Mouse (Mus musculus) cerebellum, adult (tissue): ENCODE data around the gene Lrig3.

ENCODE experiments used
- ATAC-seq: cut with Nextera tagmentation; 2 replicates; pipeline ENCODE4 v1.9.2; 2017; ENCODE audit warnings: mild to moderate bottlenecking, moderate library complexity, mixed read lengths; ENCODE audit not compliant: insufficient number of reproducible peaks, low FRiP score, low TSS enrichment

The Lrig3 gene

DNA sequence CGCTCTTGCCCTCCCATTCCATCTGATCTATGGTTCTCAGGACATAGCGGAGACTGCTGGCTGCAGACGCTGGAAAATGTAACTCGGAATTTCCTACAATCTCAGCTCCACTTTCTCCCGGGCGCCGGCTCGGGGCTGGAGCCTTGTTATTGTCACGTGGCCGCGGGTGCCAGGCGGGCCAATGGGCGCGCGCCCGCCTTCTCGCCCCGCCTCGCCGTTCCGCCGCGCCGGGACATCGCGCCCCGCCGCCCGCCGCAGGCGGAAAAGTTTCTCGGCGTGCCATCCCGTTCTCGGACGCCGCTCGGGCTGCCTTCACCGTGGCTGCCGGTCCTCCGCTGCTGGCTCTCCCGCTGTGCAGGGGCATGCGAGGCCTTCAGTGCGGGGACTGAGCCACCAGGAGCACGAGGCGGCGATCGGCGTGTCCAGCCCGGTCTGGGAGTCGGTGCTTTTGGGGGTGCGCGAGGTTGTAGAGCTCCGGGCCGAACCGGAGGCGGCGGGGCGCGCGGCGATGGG, at the start of gene Lrig3:
Gene Lrig3, plus strand, starts transcription at position 201 of the 513 bp plus-strand sequence.
- peak; percentile 46; the same call in 1 of the 2 replicates for ATAC-seq

DNA sequence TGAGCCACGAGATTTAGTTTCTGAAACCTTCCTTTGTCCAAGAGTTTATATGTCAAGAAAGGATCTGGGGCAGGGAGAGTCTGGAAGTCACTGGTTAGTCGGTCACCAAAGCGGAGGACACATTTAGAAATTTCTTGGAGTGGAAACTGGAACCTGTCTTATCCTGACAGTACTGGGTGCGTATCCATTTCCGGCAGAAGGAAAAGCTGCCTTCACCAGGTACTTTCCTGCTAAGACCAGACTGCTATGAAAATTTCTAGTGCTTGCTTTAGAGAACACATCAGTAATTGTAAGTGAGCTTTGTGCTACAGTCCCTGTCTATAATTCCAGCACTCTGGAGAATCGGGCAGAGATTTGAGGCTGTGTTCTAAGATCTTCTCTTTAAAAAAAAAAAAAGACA, 49.2 kb upstream of the Lrig3 start:
- ATAC-seq: no peak

DNA sequence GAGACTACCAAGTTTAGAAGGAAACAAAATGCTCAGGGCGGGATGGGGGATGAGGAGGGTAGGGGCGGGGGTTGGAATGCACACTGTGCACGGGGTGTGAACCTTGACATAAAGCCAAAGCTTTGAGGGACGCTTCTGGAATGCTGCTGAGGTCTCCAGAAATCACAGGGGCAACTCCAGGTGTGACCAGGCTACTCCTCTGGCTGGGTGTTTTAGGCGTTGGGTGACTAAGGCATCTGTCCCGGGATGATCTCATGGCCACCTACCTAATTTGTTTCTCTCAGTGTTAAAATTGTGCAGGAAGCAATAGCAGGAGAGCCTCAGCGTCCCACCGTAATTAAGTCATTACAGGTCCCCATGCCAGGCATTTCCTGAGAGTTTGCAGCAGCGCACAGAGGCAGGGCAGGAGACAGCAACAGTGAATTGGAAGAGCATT, 48.5 kb upstream of the Lrig3 start:
- no peak for ATAC-seq

DNA sequence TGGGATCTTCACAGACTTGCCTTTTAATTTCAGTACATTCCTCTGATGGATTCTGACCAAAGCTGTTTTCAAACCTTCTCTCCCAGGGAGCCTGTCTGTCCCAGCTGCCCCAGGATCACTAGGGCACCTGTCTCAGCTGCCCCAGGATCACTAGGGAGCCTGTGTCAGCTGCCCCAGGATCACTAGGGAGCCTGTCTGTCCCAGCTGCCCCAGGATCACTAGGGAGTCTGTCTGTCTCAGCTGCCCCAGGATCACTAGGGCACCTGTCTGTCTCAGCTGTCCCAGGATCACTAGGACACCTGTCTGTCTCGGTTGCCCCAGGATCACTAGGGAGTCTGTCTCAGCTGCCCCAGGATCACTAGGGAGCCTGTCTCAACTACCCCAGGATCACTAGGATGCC, 47.0 kb upstream of the Lrig3 start:
- no peak for ATAC-seq

DNA sequence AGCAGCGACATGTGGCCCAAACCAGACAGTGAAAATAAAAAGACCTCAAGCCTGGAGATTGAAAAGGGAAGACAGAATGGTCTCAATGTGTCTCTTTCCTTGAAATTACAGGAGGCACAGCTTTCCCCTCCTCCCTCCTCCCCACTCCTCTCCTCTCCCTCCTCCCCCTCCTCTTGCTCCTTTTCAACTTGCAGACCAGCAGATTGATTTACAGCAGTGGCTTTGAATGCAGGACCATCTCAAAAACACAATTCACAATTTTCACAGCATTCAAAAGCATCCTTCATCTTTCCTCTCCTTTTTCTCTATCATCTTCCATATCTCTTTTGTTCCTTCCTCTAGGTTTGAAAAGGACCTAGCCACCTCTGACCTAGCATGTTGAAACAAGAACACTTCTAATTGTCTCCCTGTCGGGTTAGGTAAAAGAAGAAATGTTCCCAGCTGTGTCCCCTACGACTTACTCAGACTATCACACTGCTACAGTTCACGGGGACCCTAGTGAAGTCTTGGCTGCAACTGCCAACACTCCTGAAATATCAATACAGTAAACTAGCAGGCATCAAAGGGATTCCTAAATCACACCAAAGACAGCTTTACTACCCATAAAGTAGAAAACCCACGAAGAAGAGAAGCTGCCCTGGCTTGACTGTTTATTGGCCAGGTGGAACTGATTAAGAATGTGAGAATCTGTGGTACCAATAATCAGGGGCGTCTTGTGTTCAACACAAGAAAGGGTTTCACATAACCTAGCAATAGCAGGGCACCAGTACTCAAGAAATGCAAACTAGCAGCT, 44.1 kb upstream of the Lrig3 start:
- ATAC-seq: no peak

DNA sequence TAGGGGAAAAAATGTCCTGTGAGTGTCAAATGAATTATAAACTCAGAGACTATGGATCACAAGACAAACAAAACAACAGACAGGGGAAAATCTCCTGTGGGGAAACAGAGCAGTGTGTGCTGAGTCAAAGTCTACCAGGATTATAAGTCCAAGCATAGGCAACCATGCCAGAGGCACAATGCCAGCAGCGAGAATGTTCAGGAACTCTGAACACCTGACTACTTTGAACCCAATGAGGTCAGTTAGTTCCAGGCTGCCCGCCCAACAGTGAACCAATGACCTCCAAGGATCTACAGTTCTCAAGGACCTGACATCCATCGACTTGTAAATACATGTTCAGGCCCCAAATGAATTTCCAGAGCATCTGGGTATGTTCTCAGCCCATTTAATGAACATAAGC, 36.0 kb upstream of the Lrig3 start:
- no peak for ATAC-seq

DNA sequence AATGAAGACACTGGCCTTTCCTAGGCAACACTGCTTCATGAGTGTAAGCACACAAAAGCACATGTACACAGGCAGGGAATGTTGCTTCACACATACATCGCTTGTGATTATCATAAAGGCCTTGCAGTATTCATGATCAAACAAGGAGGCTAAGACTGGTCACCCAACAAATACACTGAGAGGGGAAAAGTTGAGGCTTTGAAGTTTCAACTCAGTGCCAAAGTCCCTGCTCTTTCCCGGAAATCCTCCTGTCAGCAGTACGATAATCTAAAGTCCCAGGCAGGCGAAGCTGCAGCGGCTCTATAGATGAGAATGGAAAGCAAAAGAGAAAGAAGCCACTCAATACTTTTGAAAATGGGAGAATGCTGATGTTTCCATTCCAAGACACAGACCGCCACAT, 32.6 kb upstream of the Lrig3 start:
- ATAC-seq: no peak

DNA sequence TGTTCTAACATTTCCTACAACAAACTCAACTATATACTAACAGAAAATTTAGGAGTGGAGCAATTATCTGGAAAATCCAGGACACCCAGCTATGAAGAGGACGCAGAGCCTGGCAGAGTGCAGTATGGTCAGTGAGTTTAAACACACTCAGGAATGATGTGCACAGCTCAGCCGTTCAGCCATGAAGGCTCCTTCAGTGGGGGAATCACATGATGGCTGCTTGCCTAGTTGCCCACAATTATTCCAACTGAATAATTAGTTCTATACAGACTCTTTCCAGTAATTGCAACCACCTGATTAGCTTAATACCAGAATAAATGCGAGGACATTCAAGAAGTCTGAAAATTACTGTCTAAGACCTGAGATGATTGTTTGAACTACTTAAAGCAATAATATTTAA, 31.9 kb upstream of the Lrig3 start:
- no peak for ATAC-seq

DNA sequence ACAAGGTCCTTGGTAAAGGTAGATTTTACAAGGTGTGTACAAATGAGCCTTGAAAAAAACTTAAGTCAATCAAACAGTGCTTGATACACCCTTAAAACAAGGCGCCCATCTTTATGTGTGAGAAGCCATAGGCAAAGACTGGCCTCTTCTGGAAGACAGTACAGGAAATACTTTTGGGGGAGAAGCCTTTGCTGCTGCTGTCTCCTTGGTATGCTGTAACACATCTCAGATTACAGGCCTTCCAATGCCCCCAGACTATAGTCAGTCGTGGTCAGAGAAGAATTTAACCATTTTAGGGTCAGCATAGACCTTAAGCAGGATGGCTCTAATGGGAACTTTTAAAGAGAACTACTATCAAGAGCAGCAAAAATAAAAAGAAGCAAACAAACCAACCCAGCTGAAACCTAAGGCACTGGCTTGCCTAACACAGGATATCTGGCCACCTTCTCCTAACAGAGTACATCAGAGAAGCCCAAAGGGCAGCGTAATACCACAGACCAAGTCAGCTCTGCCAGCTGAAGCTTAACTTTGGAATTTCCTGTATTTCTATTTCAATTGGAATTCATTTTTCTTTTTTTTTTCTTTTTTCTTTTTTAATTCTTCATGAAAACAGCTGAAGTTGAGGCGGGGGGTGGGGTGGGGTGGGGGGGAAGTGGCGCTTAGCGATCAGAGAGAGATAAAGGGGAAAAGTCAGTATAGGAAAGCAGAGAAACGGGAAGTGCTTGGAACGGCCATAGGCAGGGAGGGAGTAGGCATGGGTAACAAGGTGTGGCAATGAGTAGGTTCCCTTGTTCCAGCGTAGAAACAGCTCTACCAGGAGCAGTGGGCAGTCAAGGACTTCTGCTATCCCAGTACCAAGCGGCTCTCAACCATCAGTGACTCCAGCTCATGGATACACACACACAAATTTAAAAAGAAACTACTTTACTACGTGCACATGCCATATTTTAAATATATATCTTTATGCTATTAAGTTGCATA, 28.2 kb upstream of the Lrig3 start:
- no peak for ATAC-seq

DNA sequence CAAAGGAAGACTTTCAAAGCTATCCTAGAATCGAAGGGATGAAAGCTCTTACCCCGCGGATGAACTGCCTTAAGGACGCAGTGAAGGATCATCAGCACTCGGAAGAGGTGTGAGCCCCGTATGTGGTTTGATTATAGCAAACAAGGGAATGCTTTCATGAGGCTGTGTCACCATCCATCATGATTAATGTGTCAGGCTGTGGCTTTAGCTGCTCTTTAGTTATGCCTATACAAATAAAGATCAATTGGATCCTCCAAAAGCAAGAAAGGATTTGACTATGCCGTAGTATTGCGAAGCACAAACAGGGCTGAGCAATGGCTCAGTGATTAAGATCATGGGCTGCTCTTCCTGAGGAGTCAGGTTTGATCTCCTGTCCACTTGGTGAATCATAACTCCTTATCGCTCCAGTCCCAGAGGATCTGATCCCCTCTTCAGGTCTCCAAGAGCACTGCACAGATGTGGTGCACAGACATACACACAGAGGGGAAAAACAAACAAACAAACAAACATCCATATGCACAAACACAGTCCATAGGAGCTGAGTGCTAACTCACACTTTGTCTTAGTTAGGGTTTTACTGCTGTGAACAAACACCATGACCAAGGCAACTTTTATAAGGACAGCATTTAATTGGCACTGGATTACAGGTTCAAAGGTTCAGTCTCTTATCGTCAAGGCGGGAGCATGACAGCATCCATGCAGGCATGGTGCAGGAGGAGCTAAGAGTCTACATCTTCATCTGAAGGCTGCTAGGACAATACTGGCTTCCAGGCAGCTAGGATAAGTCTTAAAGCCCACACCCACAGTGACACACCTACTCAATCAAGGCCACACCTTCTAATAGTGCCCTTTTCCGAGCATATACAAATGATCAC, 27.2 kb upstream of the Lrig3 start:
- ATAC-seq: no peak

DNA sequence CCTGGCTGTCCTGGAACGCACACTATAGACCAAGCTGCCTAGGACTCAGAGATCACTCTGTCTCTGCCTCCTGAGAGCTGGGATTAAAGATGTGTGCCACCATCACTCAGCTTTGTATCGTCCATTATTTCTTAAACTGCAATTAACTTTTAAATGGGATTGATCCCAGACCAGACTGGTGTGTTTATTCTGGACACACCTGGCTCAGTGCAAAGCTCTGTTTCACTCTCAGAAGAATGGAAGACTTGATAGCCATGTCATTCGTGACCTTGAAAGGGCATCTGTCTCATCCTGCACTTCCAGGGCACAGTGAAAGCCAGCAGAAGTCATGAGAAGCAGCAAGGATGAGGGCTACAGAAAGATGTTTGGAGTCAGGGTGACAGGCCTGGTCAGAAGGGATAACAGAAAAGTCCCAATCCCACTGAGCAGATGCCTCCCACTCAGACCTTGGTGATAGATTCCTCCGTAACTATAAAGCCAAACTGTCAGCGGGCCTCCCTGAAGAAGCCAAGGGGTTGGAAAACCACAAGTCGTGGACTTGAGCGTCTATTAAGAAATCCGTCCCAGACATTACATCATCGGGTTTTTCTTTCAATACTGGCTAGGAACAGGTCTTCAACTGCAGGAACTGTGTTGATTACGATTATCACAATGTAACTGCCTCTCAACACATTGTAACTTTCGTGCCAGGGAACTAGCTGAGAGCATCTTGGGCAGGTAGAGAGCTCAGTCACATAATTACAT, 25.5 kb upstream of the Lrig3 start:
- ATAC-seq: no peak

DNA sequence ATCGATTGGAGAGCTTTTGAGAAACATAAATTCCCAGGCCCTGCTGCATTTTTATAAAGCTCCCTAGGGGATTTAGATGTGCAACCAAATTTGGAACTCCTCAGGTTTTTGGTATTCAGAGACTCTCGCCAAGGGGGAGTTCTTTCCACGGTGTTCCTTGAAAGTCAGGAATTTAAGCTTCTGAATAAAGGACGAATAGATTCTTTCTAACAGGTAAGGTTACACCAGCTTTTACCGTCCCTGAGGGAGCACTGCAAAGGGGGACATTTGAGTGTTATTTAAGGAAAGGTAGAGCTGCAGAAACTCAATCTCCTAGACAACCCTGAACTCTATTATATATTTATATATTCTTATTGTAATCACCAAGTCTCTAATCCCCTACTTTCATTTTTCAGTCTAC, 22.9 kb upstream of the Lrig3 start:
- ATAC-seq: no peak

DNA sequence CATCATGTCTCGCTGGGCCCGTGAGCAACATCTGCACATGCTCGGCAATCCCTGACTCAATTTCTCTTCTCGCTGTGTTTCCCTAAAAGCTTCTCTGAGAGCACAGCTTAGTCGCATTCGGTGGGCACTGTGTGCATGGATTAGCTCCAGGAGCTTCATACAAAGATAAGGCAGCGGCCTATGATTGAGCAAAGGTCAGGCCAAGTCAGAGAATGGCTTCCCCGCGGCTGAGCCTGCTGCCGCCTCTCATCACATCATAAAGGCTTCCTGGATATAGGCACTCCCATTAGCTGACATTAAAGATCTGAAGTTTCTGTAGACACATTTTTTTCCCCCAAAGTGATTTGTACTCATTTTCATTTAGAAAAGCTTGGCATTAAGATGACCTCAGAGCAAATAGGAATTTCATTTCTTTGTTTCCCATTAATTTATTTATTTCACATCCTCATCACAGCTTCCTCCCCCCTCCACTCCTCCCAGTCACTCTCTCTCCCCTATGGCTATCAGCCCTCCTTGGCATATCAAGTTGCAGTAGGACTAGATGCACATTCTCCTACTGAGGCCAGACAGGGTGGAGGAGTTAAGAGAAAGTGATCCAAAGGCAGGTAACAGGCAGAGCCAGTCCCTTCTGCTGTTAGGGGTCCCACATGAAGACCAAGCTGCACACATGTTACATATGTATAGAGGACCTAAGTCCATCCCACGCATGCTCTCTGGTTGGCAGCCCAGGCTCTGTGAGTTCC, 21.0 kb upstream of the Lrig3 start:
- no peak for ATAC-seq

DNA sequence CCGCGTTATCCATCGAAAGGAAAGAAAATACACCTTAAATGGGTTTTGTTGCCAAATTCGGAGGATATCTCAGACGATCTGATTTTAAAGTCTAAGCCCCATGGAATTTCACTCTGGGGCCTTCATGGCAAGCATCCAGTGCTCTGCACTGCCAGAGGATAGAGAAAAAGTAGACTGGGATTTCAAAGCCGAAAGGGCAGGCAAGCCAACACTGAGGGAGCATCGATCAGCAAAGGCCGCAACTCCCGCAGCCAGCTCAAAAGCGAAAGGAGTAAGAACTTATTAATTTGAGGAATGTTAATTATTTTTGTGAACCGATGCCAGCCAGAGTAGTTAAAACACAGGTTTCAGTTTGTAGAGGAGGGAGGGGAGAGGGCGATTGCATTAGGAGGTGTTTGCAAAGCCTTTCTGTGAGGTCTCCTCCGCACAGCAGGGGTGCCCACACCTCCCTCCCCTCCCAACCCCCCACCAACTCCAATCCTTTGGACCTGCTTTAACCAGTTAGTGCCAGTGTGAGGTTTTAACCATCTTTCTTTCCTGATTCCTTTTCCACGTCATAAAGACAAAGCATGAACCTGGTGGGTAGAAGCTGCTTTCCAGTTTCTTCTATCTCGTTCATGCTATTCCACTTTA, 17.0 kb upstream of the Lrig3 start:
- no peak for ATAC-seq

DNA sequence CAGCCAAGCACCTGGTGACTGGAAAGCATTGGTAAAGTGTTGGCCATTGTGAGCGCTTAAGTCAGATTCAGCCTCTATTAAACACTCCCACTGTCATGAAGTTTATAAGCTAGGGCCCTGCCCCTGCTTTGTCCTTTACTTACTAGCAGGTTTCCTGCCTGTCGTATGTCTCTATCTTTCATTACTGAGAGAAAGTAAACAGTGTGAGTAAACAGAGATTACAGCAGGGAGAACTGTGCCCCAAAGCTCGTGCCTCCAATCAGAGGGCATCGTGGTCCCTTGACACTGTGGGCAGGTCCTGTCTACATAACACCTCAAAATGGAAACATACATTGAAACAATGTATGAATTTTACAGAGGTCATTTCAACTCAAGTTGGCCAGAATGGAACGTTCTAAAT, 14.3 kb upstream of the Lrig3 start:
- no peak for ATAC-seq

DNA sequence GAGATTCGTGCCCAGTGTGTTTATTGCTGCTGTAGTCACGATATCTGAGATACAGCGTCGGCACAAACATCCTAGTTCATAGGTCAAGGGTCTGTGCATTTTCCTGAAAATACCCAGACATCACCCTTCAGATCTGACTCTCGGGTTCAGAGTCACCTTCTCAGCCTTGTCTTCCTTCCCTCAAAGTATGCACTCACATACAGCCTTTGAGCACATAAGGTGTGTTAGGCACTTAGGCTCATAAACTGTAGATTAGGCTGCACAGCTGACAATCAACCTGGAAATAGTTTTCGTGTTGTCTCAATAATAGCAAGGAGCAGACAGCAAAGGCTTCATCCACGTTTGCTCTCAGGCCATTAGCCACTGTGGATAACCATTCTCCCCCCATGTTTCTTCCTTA, 11.6 kb upstream of the Lrig3 start:
- ATAC-seq: no peak

DNA sequence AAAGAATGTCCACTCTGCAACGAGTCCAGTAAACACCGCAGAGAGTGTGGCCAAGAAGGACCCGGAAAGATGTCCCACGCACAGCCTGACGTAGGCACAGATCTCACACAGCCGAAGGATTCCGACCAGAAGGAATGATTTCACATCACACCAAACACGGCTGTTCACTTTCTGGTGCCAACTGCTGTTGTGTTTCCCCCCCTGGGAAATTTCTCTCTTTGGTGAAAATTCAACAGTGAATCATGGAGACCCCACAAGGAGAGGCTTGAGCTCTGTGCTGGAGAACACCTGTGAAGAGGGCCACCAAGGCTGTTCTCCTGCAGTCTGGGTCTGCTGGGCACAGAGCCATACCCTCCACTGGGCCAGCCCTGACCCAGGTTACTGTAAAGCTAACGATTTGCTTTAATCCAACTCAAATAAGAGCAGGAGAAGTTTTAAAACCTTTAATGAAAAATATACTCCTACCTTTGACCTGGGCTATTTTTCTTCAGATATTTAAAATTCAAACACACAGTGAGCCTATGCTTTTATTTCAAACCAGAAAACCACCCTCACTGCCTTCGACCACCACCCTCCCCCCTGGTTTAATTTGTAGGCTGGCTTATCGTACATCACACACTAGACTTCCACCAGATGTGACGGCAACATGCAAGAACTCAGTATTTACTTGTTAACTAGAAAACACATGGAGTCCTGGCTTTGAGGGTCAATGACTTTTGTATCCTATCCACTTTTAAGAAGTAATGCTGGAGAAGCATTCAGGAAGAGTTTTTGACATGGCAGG, 11.0 kb upstream of the Lrig3 start:
- ATAC-seq: no peak
